Mouse (Mus musculus): Measurements from ENCODE around the gene Tap1. TPM values are rescaled to one million over a fixed set of nuclear protein-coding genes. Genes with fewer than 3 reads are reported as not detected.

Gene Tap1
- polyA plus RNA-seq, 1 experiment: 1.1 TPM

DNA sequence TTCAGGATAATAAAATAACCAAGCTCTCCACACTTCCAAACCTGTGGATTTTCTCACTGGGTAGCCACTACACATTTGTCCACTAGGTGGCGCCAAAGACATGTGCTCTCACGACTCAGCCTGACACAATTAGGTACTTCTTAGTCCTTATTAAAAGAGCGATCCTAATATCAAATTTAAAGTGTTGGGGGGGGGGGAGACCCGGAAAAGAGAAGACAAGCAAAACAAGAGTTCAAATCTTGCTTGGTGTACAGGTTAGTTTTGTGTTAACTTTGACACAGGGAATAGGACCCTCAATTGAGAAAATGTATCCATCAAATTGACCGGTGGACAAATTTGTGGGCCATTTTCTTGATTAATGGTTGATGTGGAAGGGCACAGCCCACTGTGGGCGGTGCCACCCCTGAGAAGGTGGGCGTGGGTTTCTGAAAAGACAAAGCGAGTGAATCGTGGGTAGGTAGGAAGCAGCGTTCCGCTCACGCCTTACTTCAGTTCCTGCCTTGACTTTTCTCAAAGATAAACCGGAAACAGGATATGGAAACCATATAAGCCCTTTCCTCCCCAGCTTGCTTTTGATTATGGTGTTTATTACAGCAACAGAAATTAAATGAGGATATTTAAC lies 16.4 kb upstream of the Tap1 start:
- TF ChIP-seq GATA1 (IDR thresholded peaks at IDR 0.05; ENCODE audit: low read length): no peak

DNA sequence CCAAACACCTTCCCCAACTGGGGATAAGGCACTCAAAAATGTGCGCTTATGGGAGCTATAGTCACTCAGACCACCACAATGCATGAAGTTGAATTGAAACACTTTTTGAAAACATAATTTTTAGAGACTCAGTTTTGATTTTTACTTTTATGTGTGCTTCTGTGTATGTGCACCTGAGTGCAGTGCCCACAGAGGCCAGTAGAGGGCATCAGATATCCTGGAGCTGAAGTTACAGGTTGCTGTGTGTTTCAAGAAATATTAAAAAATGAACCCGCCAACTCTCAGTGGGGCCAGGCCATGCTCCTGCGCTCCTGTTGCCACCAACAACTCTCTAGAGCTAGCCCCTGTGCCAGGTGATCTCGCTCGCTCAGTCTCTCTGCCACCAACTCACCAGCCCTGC lies 14.8 kb upstream of the Tap1 start:
- no peak for TF ChIP-seq GATA1 (IDR thresholded peaks at IDR 0.05; ENCODE audit: low read length)

DNA sequence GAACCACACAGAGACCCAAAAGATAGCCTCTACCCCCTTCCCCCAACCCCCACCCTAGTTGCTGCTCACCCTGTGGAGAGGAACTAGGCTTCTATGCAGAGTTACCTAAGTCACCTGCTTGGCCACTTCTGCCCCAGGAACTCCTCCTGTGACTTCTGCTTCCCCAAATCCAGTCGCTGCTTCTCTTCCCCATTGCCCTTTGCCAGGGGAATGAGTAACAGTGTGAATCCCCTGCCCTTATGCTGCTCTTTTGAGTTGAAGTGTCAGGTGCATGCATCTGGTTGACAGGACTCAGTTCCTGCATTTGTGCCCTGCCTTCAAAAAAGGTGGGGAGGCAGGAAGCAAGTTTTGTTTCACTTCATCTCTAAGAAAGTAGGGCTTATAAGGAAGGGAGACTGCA lies 13.3 kb upstream of the Tap1 start:
- TF ChIP-seq GATA1 (IDR thresholded peaks at IDR 0.05; ENCODE audit: low read length): no peak

DNA sequence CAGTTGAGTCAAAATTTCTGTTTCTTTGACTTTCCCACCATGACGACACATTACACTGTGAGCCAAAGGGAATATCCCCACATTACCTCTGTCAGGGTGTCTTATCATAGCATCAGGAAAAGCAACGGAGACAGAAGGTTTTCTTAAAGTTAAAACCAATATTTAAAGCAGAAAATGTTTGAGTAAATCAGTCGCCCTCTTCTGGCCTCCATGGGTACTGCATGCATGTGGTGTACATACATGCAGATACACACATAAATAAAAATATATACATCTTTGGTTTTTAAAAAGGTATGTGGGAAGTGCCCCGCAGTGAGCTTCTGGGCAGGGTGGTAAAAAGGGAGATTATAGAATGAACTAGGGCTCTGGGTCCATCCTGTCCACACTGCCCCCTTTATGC lies 10.2 kb upstream of the Tap1 start:
- no peak for TF ChIP-seq GATA1 (IDR thresholded peaks at IDR 0.05; ENCODE audit: low read length)

DNA sequence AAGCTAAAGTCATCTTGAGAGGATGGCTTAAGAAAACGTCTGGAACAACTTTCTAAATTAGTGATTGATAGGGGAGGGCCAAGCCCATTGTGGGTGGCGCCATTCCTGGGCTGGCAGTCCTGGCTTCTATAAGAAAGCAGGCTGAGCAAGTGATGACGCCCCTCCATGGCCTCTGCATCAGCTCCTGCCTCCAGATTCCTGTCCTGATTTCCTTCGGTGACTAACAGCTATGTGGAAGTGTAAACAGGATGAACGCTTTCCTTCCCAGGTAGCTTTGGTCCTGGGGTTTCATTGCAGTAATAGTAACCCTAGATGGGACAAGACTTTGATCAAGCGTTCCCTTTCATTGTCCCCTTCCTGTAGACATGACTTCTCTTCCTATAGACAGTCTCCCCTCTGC lies 8.3 kb upstream of the Tap1 start:
- TF ChIP-seq GATA1 (IDR thresholded peaks at IDR 0.05; ENCODE audit: low read length): no peak

DNA sequence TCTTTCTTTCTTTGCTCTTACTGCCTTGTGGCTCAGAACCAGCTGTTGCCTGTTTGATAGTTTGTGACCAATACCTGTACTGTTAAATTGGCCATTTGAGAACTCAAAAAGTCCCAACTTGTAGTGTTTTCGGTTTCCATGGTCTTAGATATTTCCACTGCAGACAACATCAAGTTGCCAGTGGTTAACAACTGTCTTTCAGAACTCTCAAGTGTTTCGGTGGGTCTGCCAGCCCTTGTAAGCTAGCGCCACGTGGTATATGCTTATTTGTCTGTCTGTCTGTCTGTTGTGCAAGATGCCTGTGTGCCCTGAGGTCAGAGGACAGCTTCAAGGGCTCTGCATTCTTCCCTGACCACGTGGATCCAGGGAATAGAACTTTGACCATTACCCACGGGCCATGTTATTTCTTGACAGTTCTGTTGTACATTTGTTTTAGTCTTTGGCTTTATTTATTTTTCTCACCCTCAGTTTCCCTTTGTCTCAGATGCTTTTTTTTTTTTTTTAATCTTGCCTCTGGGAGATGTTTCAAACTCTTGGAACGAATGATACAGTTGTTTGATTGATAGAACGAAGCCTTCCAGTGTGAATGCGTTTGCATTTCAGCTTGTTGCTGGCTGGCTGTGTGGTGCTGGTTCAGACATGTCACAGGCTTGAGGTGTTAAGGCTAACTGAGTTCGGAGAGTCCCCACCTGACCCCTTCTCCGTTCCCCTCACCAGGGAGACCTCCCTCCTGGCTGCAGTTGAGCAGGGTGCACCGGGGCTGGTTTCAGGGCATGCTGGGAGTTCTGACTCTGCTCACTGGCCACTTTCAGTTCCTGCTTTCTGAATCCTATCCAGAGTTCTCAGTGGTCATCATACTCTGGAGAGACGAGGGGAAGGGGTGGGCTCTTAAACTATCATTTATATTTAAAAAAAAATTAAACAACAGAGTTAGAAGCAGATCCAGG lies 7.2 kb upstream of the Tap1 start:
- no peak for TF ChIP-seq GATA1 (IDR thresholded peaks at IDR 0.05; ENCODE audit: low read length)

DNA sequence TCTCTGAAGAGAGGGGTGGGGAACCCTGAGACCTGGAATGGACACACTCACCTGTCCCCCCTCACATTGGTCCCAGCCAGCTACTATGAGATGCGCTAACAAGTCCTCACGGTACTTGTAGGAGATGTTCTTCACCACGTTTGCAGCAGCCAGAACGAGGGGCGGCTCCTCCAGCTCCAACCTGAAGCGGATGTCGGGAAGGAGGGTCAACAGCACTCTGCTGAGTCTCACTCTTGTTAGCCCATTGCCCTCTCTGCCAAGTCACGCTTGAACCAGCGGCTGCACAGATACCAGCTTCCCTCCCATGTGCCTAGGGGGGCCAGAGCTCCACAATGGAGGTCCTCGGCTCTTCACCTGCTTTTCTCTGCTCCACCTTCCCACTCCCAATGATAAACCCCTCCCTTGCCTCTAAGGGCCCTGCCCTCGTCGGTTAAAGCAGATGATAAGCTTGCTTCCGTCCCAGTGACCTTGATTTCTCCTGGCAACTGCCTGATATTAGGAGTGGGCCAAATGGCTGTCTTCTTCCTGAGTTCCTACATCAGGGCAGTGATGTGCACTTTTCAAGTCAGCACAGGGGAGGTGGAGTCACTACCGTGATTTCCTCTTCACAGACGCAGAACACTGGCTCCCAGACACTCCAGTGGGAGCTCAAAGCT lies 3.7 kb upstream of the Tap1 start:
- TF ChIP-seq GATA1 (IDR thresholded peaks at IDR 0.05; ENCODE audit: low read length): no peak

DNA sequence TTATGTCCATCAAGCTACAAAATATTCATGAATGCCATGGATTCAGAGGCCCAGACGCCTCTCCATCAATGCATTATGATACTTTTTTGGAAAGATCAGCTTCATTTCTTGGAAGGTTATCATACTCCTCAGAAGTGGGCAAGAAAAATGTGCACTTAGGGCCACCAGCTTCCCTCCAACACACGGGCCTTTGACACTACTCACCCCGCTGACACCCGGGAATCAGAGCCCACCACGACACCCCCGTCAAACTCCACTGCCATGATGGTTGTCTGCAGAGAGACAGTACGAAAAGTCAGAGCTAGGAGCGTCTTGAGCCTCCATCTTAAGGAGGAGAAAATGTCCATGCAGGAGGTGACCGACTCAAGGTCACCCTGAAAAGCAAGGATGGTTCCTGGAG lies 1.8 kb upstream of the Tap1 start:
- TF ChIP-seq GATA1 (IDR thresholded peaks at IDR 0.05; ENCODE audit: low read length): no peak

DNA sequence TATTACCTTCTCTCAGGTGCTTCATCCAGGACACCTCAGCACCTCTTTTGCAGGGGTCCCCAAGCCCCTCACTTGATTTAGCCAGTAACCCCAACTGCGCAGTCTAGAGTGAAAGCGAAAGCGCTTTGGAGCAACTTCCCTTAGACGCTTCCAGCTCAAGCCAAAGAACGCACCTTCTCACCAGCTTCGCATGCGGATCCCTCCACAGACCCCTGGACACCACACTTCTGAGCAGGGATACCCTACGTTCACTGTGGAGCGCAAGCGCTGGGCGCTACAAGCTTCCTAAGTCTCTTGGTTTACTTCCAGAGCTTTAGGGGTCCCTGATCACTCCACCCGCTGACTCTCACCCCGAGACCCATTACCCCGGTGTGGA lies 480 bp upstream of the Tap1 start:
- no peak for TF ChIP-seq GATA1 (IDR thresholded peaks at IDR 0.05; ENCODE audit: low read length)

DNA sequence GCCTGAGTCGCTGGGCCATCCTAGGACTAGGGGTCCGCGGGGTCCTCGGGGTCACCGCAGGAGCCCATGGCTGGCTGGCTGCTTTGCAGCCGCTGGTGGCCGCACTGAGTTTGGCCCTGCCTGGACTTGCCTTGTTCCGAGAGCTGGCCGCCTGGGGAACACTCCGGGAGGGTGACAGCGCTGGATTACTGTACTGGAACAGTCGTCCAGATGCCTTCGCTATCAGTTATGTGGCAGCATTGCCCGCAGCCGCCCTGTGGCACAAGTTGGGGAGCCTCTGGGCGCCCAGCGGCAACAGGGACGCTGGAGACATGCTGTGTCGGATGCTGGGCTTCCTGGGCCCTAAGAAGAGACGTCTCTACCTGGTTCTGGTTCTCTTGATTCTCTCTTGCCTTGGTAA lies 657 bp downstream of the Tap1 start:
- no peak for TF ChIP-seq GATA1 (IDR thresholded peaks at IDR 0.05; ENCODE audit: low read length)

DNA sequence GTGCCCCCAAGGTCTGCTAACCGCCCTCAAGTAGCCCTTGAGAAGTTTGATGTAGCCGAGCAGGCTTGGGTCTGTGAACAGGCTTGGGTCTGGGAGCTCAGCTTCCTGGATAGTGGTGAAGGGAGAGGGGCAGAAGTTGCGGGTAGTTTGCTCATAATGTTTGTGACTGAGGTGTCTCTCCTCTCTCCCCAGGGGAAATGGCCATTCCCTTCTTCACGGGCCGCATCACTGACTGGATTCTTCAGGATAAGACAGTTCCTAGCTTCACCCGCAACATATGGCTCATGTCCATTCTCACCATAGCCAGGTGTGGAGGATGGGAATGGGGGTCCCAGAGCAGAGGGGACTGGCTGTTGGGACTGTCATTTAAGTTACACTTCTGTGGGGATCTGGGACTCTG lies 1.6 kb downstream of the Tap1 start:
- no peak for TF ChIP-seq GATA1 (IDR thresholded peaks at IDR 0.05; ENCODE audit: low read length)

DNA sequence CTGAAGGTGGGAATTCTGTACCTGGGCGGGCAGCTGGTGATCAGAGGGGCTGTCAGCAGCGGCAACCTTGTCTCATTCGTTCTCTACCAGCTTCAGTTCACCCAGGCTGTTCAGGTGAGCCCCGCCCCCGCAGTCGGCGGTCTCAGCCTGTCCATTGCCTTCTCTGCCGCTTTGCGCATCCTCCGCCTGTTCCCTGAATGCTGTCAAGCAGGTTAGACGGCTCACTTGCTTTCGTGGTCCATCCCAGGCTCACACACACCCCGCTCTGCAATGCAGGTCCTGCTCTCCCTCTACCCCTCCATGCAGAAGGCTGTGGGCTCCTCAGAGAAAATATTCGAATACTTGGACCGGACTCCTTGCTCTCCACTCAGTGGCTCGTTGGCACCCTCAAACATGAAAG lies 5.5 kb downstream of the Tap1 start:
- no peak for TF ChIP-seq GATA1 (IDR thresholded peaks at IDR 0.05; ENCODE audit: low read length)

DNA sequence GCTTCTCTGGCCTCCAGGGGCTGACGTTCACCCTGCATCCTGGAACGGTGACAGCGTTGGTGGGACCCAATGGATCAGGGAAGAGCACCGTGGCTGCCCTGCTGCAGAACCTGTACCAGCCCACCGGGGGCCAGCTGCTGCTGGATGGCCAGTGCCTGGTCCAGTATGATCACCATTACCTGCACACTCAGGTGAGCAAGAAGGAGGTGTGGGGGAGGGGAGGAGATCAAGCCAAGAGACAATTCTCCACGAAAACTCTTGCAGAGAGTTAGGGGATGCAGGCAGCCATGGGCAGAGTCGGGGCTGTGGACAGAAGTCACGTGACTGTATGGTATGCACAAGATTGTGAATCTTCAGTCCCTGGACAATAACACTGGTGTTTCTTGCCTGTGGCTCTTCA lies 6.1 kb downstream of the Tap1 start:
- no peak for TF ChIP-seq GATA1 (IDR thresholded peaks at IDR 0.05; ENCODE audit: low read length)

DNA sequence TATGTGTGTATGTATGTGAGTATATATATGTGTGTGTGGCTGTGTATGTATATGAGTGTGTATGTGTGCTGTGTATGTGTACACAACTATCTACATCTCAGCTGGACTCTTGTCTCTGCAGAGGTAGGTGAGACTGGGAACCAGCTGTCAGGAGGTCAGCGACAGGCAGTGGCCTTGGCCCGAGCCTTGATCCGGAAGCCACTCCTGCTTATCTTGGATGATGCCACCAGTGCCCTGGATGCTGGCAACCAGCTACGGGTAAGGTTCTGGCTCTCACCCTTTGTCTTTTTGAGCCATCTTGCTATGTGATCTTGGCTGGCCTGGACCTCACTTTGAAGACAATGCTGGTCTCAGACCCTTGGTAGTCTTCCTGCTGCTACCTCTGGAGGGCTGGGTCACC lies 7.4 kb downstream of the Tap1 start:
- no peak for TF ChIP-seq GATA1 (IDR thresholded peaks at IDR 0.05; ENCODE audit: low read length)

DNA sequence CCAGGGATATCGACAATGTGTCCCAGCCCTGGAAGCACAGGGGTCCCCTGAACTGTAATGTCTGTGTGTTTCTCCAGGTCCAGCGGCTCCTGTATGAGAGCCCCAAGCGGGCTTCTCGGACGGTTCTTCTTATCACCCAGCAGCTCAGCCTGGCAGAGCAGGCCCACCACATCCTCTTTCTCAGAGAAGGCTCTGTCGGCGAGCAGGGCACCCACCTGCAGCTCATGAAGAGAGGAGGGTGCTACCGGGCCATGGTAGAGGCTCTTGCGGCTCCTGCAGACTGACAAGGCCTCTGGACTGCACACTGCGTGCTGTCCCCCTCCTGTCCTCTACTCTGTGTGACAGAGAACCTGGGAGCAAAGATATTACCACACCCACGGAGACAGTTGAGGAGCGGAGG lies 9.1 kb downstream of the Tap1 start:
- TF ChIP-seq GATA1 (IDR thresholded peaks at IDR 0.05; ENCODE audit: low read length): no peak

All from G1E-ER4 (cell line).